Mouse (Mus musculus) midbrain, embryonic 11.5 days (tissue): ENCODE measurements around the gene Zfr2. TPM values are rescaled to one million over a fixed set of nuclear protein-coding genes. Genes with fewer than 3 reads are reported as not detected.
A peak's percentile ranks its signal among the peaks of the same experiment; 100 is the strongest.

Experiments used
- ATAC-seq: fragments of 200-750 bp; cut with Nextera tagmentation; 2 replicates; pipeline ENCODE4 v1.8.0; 2017; ENCODE audit warnings: moderate TSS enrichment, moderate library complexity; ENCODE audit not compliant: low FRiP score
- DNase-seq: peaks from one replicate; pipeline ENCODE4 v3.0.0; 2015; ENCODE audit warnings: low spot score; ENCODE audit errors: missing footprints
- H3K27ac ChIP-seq: fragments of 300-500 bp; sonication (generic); 2 replicates; pipeline ENCODE4 v1.5.1; 2014; ENCODE audit warnings: low read depth, low read length
- H3K27me3 ChIP-seq: fragments of 300-500 bp; sonication (generic); 2 replicates; pipeline ENCODE4 v1.6.1; 2014; ENCODE audit warnings: mild to moderate bottlenecking, low read length, moderate library complexity, mixed read lengths; ENCODE audit not compliant: control insufficient read depth, insufficient read depth
- H3K36me3 ChIP-seq: fragments of 300-500 bp; sonication (generic); 2 replicates; pipeline ENCODE4 v1.6.1; 2014; ENCODE audit warnings: mild to moderate bottlenecking, low read length, moderate library complexity, mixed read lengths; ENCODE audit not compliant: control insufficient read depth, insufficient read depth
- H3K4me1 ChIP-seq: fragments of 300-500 bp; sonication (generic); 2 replicates; pipeline ENCODE4 v1.6.1; 2014; ENCODE audit warnings: low read length; ENCODE audit not compliant: control insufficient read depth, insufficient read depth
- H3K4me2 ChIP-seq: fragments of 300-500 bp; sonication (generic); 2 replicates; pipeline ENCODE4 v1.6.1; 2014; ENCODE audit warnings: mild to moderate bottlenecking, moderate library complexity
- H3K4me3 ChIP-seq: fragments of 300-500 bp; sonication (generic); 2 replicates; pipeline ENCODE4 v1.5.1; 2014; ENCODE audit warnings: low read depth, low read length
- H3K9ac ChIP-seq: fragments of 300-500 bp; sonication (generic); 2 replicates; pipeline ENCODE4 v1.6.1; 2014; ENCODE audit warnings: low read length
- H3K9me3 ChIP-seq: fragments of 300-500 bp; sonication (generic); 2 replicates; pipeline ENCODE4 v1.6.1; 2016; ENCODE audit warnings: low read length; ENCODE audit not compliant: control insufficient read depth
- WGBS: fragments of 180-500 bp; shearing (Covaris S2); extraction: QIAGEN DNeasy Blood & Tissue Kit; methylation state at CpG from one replicate; pipeline ENCODE4 v1.1.7; 2014; 5-methylcytosine and 5-hydroxymethylcytosine counted together
- polyA plus RNA-seq: library from polyadenylated mRNA; unstranded; fragments of >200 nt; fragmentation: Nextera tagmentation; extraction: Ambion mirVana; gene quantifications from 2 replicates; pipeline ENCODE4 v1.2.1, GENCODE M21; 2014

Gene Zfr2
- polyA plus RNA-seq, 1 experiment from 2014 or later = 3.8 TPM

GRCm38 (mm10) chr10:81285694-81286450 is 52.9 kb downstream of the Zfr2 start:
- Histone ChIP-seq H3K27me3 (peaks cover 34% of the 10 kb centered on the region), H3K9ac (peak overlapping the region; percentile 68), H3K4me2 (peak overlapping the region; percentile 69), H3K4me3 (peak overlapping the region; percentile 49), H3K4me1 (peaks cover 5% of the 10 kb centered on the region), H3K27ac (no peak overlapping the region), H3K36me3 (no peaks in the 10 kb centered on the region), H3K9me3 (no peaks in the 10 kb centered on the region)
- DNase-seq (peak; percentile 100), ATAC-seq (peak; percentile 77)
- 2% methylated on average over 54 of the region's 54 CpGs for WGBS

- H3K27me3 ChIP-seq = peaks cover 41% of the 10 kb centered on the region
- H3K4me1 ChIP-seq = peaks cover 5% of the 10 kb centered on the region
- no peak overlapping the region for H3K4me3 ChIP-seq
- no peaks in the 10 kb centered on the region for H3K36me3 ChIP-seq
- H3K9me3 ChIP-seq = no peaks in the 10 kb centered on the region
- no peak overlapping the region for H3K4me2 ChIP-seq
- no peak for DNase-seq
- 49% methylated on average over 6 of the region's 6 CpGs for WGBS
- no peak overlapping the region for H3K9ac ChIP-seq
- no peak overlapping the region for H3K27ac ChIP-seq
- no peak for ATAC-seq
These were observed 53.6 kb downstream of the Zfr2 start for GRCm38 (mm10) chr10:81286586-81286985.

- Histone ChIP-seq H3K36me3 (no peaks in the 10 kb centered on the region), H3K27me3 (peaks cover 44% of the 10 kb centered on the region), H3K9me3 (no peaks in the 10 kb centered on the region), H3K4me1 (peaks cover 5% of the 10 kb centered on the region), H3K4me2 (no peak overlapping the region), H3K27ac (no peak overlapping the region), H3K4me3 (no peak overlapping the region), H3K9ac (no peak overlapping the region)
- DNase-seq (peak; percentile 94), ATAC-seq (no peak)
- WGBS = 63% methylated on average over 8 of the region's 8 CpGs
These were observed 54.7 kb downstream of the Zfr2 start for GRCm38 (mm10) chr10:81287513-81288157.

DNA sequence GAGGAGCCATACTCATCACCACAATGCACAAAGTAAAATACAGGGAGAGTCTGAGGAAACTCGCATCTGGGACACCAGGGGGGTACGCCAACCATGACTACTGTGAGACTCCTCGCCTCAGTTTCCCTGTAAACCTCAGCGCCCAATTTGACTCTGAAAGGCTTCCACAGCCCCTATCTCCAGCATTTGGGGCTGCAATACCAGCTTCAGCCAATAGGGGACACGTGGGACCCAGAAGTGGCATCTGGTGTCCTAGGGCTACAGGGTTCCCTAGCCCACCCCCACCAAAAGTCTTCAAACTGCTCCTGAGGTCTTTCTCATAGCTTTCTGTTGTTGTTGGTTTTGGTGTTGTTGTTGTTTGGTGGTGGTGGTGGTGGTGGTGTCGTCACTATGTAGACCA is 55.6 kb downstream of the Zfr2 start:
- H3K4me1 ChIP-seq = peaks cover 5% of the 10 kb centered on the region
- H3K4me2 ChIP-seq = no peak overlapping the region
- no peaks in the 10 kb centered on the region for H3K36me3 ChIP-seq
- no peak for ATAC-seq
- H3K4me3 ChIP-seq = no peak overlapping the region
- no peaks in the 10 kb centered on the region for H3K9me3 ChIP-seq
- no peak overlapping the region for H3K27ac ChIP-seq
- WGBS = 27% methylated on average over 6 of the region's 6 CpGs
- peak; percentile 96 for DNase-seq
- no peak overlapping the region for H3K9ac ChIP-seq
- H3K27me3 ChIP-seq = peaks cover 39% of the 10 kb centered on the region

DNA sequence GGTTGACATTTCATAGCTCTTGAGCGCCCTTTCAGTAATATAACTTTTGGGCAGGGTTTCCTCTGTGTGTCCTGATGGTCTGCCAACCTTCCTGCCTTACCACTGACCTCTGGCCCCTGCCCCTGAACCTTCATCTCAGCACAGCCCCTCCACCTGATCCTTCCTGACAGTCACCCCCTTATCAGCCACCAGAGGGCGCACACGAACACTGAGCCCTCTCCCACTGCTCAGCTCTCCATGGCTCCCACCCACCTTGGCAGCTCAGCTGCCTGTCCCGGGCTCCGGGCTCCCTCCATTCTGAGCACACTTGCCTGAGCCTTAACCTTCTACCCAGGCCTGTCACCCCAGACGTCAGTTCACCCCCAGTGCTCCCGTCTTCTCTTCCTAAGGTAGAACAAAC is 56.3 kb downstream of the Zfr2 start:
- H3K27ac ChIP-seq = no peak overlapping the region
- H3K36me3 ChIP-seq = no peaks in the 10 kb centered on the region
- DNase-seq = peak; percentile 94
- peaks cover 33% of the 10 kb centered on the region for H3K27me3 ChIP-seq
- no peak for ATAC-seq
- no peak overlapping the region for H3K4me3 ChIP-seq
- no peak overlapping the region for H3K4me2 ChIP-seq
- 3% methylated on average over 7 of the region's 7 CpGs for WGBS
- peaks cover 11% of the 10 kb centered on the region for H3K4me1 ChIP-seq
- no peaks in the 10 kb centered on the region for H3K9me3 ChIP-seq
- H3K9ac ChIP-seq = no peak overlapping the region

GRCm38 (mm10) chr10:81289811-81290210 is 56.9 kb downstream of the Zfr2 start:
- Histone ChIP-seq H3K27ac (no peak overlapping the region), H3K9ac (no peak overlapping the region), H3K4me1 (peaks cover 16% of the 10 kb centered on the region), H3K36me3 (no peaks in the 10 kb centered on the region), H3K27me3 (peaks cover 29% of the 10 kb centered on the region), H3K4me3 (no peak overlapping the region), H3K9me3 (no peaks in the 10 kb centered on the region), H3K4me2 (no peak overlapping the region)
- WGBS = 61% methylated on average over 14 of the region's 14 CpGs
- DNase-seq (no peak), ATAC-seq (no peak)

DNA sequence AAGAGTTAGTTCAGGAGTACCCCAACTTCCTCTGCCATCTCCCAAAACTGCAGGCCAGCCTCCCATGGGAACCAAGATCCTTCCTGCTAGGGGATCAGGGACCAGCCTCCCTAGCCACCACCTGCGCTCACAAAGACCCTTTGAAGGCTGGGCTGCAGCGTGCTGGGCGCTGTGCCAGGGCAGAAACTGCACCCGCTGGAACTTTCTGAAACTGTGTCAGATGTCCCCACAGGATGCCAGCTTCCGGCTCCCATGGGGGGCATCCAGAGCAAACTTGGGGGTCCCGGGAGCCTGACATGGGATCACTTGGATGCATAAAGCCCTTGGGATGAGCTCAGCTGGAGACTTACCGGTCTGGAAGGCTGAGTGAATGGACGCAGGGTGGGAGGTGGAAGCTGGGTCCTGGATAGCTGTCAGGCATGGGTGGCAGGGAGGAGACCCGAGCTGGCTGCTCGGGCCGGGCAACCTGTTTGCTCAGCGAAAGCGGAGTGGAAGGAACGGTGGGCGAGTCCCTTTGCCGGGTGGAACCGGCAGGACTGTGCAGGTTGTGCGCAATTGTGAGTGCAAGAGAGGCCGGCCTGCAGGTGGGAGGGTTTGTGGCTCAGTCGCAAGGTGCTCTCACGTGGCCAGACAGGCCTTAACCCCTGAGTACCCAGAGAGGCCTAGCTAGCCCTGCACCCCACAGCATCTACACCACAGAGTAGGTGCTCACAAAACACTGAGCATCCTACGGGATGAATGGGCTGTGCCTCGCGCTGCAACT is 57.9 kb downstream of the Zfr2 start:
- no peak for DNase-seq
- ATAC-seq = no peak
- no peak overlapping the region for H3K27ac ChIP-seq
- H3K9ac ChIP-seq = no peak overlapping the region
- H3K4me1 ChIP-seq = peaks cover 11% of the 10 kb centered on the region
- H3K36me3 ChIP-seq = no peaks in the 10 kb centered on the region
- H3K4me3 ChIP-seq = no peak overlapping the region
- peaks cover 23% of the 10 kb centered on the region for H3K27me3 ChIP-seq
- WGBS = 14% methylated on average over 23 of the region's 24 CpGs
- no peaks in the 10 kb centered on the region for H3K9me3 ChIP-seq
- no peak overlapping the region for H3K4me2 ChIP-seq

DNA sequence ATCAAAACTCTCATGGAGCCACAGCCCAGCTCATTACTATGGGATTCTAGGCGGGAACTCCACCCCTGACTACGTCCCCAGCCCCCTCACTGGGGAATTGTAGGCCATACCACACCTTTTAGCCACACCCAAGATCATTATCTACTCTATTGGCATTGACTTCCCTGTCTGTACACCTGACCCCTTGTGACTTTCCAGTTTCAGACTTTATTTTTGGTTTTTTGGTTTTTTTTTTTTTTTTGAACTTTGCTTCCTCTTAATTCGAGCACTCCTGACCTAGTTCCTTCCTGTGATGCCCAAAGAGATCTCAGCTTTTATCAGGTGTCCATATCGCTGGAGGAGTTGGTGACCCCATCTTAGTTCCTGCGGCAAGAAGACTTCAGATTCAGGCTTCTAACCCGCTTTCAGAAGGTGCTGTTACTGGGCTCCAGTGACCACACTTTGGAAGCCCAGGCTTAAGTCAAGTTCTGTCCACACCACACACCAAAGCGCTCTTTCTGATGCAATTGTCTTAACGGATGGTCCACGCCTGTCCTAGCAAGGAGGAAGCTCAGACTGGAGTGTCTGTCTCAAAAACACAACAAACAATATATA is 58.7 kb downstream of the Zfr2 start, which contains the start of gene Tjp3:
TSS of gene Tjp3 (minus strand) at position 71 of the 594 bp plus-strand sequence.
- H3K4me3 ChIP-seq = no peak within 1 kb of the TSS
- peaks cover 23% of the 10 kb centered on the region for H3K27me3 ChIP-seq
- peaks cover 11% of the 10 kb centered on the region for H3K4me1 ChIP-seq
- H3K9me3 ChIP-seq = no peaks in the 10 kb centered on the region
- ATAC-seq (no peak), DNase-seq (no peak)
- 79% methylated on average over 9 of the region's 9 CpGs for WGBS
- no peak within 1 kb of the TSS for H3K27ac ChIP-seq
- H3K36me3 ChIP-seq = no peaks in the 10 kb centered on the region
- H3K4me2 ChIP-seq = no peak within 1 kb of the TSS
- no peak within 1 kb of the TSS for H3K9ac ChIP-seq
